Mouse (Mus musculus) mature B cell (primary cell): Measurements from ENCODE around the gene Amt.
"Not testable (repeated sequence)": the region's sequence is repeated elsewhere in the genome, so short reads cannot be mapped to it uniquely, and the experiment has no call there.

Source experiments
- in situ Hi-C: fragments of 300-500 bp; cut with MboI; formaldehyde crosslinking; loops from 2 replicates; pipeline ENCODE4 v1.14.3; 2019

Amt gene

GRCm38 (mm10) chr9:108280071-108280828 is 16.4 kb upstream of the Amt start:
- in situ Hi-C loops = no loop called here

DNA sequence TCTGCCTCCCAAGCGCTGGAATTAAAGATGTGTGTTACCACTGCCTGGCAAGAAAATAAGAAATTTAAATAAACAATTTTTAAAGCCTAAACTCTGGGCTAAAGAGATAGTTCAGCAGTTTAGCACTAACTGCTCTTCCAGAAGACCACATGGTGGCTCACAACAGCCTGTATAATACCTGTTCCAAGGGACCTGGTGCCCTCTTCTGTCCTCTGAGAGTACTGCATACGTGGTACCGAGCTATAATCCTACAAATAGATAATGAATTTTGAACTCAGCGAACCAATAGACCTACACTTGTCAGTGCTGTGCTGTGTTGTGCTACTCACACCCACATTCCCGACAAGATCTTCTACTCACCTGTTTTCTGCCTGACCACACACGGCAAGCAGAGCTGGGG is 12.2 kb upstream of the Amt start:
- in situ Hi-C loops = no loop called here

DNA sequence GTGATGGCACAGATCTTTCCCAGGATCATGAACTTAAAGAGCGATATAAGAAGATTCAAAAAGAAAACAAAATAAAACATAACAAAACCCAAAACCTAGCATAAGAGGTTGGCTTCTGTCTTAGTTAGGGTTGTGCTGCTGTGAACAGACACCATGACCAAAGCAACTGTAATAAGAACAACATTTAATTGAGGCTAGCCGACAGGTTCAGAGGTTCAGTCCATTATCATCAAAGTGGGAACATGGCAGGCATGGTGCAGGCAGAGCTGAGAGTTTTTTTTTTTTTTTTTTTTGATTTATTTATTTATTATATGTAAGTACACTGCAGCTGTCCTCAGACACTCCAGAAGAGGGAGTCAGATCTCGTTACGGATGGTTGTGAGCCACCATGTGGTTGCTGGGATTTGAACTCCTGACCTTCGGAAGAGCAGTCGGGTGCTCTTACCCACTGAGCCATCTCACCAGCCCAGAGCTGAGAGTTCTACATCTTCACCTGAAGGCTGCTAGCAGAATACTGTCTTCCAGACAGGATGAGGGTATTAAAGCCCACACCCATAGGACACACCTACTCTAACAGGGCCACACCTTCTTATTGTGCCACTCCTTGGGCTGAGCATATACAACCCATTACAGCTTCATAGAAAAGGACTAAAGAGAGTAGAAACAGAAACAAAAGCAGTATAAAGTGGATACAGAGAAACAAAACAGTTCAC is 9.0 kb upstream of the Amt start:
- in situ Hi-C loops = not testable (repeated sequence)

DNA sequence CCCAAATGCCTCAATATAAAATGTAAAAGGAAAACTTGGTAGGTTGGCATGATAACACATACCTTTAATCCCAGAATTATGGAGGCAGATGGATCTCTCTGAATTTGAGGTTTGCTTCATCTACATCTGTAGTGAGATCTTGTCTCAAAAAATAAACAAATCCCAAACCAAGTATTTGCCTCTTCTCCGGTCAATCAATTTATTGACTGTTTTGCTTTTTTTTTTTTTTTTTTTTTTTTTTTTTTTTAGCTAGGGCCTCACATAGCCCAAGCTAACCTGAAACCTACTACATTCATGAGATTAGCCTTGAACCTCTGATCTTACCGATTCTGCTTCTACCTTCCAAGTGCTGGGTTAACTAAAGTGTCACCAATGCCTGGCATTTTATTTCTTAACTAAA is 7.3 kb upstream of the Amt start:
- in situ Hi-C loops = no loop called here

DNA sequence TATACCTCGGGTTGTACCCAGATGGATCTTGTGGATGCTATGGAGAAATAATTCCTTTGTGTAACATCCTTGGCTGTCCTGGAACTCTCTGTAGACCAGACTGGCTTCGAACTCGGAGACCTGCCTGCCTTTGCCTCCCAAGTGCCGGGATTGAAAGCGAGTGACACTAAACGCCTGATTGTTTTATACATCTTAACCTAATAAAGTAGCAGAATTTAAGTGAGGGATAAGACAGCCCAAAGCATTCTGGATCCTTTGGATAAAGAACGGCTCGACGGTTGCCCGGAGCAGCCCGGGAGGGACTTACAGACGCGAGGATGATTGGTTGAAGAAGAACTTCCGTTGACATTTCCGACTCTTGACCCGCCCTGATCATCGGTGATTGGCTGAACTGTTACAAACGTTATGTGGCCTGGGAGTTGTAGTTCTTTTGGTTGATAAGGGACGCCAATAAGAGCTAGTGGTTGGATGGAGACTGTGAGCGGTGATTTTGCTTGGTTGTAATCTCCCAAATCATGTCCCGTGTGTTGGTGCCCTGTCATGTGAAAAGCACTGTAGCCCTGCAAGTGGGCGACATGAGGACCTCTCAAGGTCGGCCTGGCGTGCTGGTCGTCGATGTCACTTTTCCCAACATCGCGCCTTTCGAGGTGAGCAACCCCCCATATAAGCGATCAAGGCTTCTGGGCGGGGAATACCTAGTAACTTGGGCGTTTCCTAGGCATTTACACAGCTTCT is 6.5 kb upstream of the Amt start, which contains the start of gene Nicn1:
TSS of gene Nicn1 (plus strand) at position 414 of the 735 bp plus-strand sequence.
- in situ Hi-C loops = no loop called here

- in situ Hi-C loops = no loop called here
These were observed 5.9 kb upstream of the Amt start for GRCm38 (mm10) chr9:108290773-108291172.

DNA sequence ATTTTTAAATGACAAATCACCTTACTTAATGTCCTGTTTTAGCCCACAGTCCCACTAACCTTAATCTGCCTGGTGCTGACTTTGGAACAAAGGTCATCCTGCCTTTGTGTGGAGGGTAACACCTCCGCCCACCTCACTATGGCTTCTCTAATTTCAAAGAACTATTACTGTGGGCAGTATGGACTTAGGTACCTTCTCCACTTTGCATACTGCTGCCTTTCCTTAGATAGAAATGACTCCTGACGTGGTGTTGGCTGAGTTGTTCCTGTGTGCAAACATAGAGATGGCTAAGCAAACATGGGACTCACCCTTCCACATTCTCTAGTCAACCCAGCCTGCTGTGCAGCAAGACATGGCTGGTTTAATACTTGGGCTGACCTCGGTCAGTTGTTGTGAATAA is 5.2 kb downstream of the Amt start:
- in situ Hi-C loops = no loop called here

- in situ Hi-C loops = loop anchor here (5.0 kb wide), 1 partner anchor 43 kb away; the partner anchor contains the start of gene Usp4
These were observed 8.1 kb downstream of the Amt start for GRCm38 (mm10) chr9:108304716-108305115.

- in situ Hi-C loops = loop anchor here (5.0 kb wide), 1 partner anchor 42 kb away; the partner anchor contains the start of gene Usp4
These were observed 8.5 kb downstream of the Amt start for GRCm38 (mm10) chr9:108305170-108305569.

DNA sequence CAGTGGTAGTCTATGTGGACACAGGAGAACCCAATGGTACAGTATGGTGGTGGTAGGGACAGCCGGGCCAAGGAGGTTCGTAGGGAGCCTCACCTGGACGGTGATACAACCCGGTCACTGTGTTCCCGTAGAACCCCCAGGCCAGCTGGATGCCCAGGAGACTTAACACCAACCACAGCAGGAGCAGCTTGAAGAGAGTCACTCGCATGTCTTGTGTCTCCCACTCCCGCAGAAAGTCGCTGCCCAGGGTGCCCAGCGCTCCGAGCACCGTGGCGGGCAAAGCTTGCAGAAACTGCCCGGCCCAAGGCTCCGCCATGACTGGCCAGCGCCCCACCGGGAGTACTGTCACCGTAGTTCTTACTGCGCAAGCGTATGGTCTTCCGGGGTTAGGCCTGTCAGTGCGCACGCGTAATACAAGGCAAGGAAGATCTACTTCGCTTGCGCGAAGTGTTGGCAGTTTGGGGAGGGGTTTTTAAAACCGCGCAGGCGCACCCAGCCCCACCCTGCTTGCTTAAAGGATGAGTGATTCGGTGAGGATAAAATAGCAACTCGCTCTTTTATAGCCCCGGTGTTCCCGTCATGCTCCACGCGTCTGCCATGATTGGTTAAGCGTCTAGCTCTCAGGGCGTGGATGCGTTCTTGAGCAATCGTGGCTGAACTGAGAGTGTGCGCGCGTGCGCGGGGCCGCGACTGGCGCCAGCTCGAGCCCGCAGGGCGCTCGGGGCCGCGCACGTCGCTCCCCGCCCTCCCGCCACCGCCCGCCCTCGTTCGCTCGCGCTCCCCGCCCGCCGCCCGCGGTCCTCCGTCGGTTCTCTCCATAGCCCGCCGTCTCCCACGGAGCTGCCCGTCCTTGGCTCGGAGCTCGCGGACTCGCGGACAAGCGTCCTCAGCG is 9.2 kb downstream of the Amt start, which contains the start of the genes Rhoa and Tcta:
TSS of gene Rhoa (plus strand) at position 501 of the 892 bp plus-strand sequence.
TSS of gene Tcta (minus strand) at position 532 of the 892 bp plus-strand sequence.
- in situ Hi-C loops = loop anchor here (5.0 kb wide), 1 partner anchor 41 kb away; the partner anchor contains the start of gene Usp4

- in situ Hi-C loops = loop anchor here (5.0 kb wide), 1 partner anchor 41 kb away; the partner anchor contains the start of gene Usp4
These were observed 9.9 kb downstream of the Amt start for GRCm38 (mm10) chr9:108306571-108306980.

DNA sequence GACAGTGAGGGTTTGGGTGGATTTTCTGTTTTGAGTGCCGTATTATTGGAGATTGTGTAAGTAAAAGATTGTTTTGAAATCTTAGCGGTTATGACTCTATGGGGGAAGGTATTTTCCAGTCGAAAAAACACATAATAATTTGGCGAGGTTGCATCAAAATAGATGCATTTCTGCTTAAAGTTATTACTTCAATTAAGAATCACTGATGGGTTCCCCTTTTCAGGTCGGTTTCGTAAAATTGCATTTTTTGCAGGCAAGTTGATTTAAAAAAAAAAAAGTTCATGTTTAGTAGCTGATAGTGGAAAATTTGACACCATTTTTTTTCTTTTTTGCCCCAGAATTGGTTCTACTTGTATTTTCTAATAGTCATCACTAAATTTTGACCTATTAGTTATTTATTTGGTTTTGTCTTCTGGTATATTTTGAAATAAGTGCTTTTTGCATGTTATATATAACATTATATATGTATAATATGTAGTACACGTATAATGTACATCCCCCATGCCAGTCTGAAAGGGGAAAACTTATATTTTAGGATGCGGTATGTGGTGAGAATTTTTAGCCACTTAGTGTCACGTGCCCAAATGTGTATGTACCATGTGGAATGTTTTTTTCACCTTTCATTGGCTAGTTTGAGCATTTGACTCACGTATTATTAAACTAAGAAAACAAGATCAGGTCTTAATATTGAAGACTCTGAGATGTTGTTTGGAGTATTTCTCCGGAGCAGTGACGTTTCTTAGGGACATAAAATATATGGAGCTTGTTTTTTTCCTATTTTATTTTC is 10.6 kb downstream of the Amt start:
- in situ Hi-C loops = loop anchor here (5.0 kb wide), 1 partner anchor 40 kb away; the partner anchor contains the start of gene Usp4

DNA sequence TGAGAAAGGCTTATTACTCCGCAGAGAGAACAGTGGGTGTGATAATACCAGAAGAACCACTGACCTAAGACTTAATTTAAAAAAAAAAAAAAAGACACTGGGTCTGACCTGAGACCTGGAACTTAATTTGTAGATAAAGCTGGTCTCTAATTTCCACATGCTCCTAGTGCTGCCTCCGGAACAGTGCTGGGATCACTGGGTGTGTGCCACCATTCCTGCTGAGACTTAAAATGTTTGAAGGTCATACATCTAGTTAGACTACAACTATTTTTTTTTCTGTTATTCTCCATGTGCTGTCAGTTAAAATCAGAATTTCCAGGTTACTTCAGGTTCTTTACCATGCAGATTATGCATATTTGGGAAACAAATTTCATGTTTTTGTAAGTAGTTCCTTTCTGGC is 11.5 kb downstream of the Amt start:
- in situ Hi-C loops = loop anchor here (5.0 kb wide), 1 partner anchor 39 kb away; the partner anchor contains the start of gene Usp4

GRCm38 (mm10) chr9:108317572-108317971 is 20.9 kb downstream of the Amt start:
- in situ Hi-C loops = no loop called here

GRCm38 (mm10) chr9:108318462-108318861 is 21.8 kb downstream of the Amt start:
- in situ Hi-C loops = no loop called here

DNA sequence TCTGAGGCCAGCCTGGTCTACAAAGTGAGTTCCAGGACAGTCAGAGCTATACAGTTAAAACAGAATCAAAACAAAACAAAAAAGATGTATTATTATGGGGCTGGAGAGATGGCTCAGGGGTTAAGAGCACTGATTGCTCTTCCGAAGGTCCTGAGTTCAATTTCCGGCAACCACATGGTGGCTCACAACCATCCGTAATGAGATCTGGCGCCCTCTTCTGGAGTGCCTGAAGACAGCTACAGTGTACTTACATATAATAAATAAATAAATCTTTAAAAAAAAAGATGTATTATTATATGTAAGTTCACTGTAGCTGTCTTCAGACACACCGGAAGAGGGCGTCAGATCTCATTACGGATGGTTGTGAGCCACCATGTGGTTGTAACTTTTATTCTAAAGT is 25.4 kb downstream of the Amt start:
- in situ Hi-C loops = not testable (repeated sequence)

DNA sequence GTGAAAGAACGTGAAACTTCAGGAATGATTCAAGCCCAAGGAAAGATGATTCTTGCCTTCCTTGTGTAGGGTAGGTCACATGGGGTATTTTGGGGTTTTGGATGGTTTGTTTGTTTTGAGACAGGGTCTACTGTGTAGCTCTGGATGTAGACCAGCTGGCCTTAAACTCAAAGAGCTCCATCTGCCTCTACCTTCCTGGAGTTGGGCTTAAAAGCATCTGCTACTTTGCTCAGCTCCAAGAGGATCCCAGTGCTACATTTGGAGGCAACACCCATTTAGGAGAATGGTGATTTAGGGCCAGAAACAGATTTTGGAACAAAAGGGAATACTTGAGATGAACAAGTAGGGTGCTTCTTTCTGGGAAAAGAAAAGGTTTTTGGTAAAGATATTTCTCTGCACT is 28.1 kb downstream of the Amt start:
- in situ Hi-C loops = no loop called here

DNA sequence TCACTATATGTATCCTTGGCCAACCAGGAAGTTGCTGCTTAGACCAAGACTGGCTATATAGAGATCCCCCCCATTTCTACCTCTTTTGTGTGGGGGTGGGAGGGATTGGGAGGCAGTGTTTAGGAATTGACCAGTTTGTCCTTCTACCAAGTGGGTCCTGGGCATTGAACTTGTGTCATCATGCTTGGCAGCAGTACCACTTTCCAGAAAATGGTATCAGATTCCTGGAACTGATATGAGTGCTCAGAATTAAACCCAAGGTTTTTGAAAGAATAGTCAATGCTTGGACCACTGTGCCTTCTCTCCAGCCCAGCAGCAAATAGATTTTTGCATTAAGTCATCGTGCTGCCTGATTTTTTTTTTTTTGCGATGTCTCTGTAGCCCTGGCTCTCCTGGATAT is 29.2 kb downstream of the Amt start:
- in situ Hi-C loops = no loop called here

GRCm38 (mm10) chr9:108337848-108338550 is 41.3 kb downstream of the Amt start:
- in situ Hi-C loops = no loop called here

- in situ Hi-C loops = no loop called here
These were observed 41.9 kb downstream of the Amt start for GRCm38 (mm10) chr9:108338551-108338885.
